Mouse (Mus musculus) heart, adult 2 months (tissue): Measurements from ENCODE around the gene Otud7b. TPM values are rescaled to one million over a fixed set of nuclear protein-coding genes. Genes with fewer than 3 reads are reported as not detected.

ENCODE experiments used
- DNase-seq, 2 experiments: peaks; one replicate each; pipeline ENCODE4 v3.0.0; 2021
- H3K27ac ChIP-seq: fragments of 200-600 bp; 2 replicates; pipeline ENCODE4 v1.8.1; 2022
- H3K27me3 ChIP-seq: fragments of 200-500 bp; 2 replicates; pipeline ENCODE4 v1.6.1; 2012; ENCODE audit warnings: mild to moderate bottlenecking, low read length, inconsistent platforms, mixed read lengths; ENCODE audit not compliant: control insufficient read depth, insufficient read depth
- H3K36me3 ChIP-seq: fragments of 200-500 bp; 2 replicates; pipeline ENCODE4 v1.6.1; 2012; ENCODE audit warnings: low read length, inconsistent platforms; ENCODE audit not compliant: control insufficient read depth, insufficient read depth
- H3K4me1 ChIP-seq: fragments of 200-500 bp; 2 replicates; pipeline ENCODE4 v1.6.1; 2011; ENCODE audit warnings: low read length; ENCODE audit not compliant: control insufficient read depth, insufficient read depth
- H3K4me3 ChIP-seq: fragments of 200-600 bp; 2 replicates; pipeline ENCODE4 v1.8.1; 2022
- H3K79me2 ChIP-seq: fragments of 200-500 bp; replicated peaks from 2 replicates; pipeline ENCODE4 v1.6.1; 2012; ENCODE audit warnings: mild to moderate bottlenecking, inconsistent platforms, low read length, moderate library complexity, mixed read lengths; ENCODE audit not compliant: control insufficient read depth, insufficient read depth
- H3K9ac ChIP-seq: fragments of 200-500 bp; 2 replicates; pipeline ENCODE4 v1.6.1; 2012; ENCODE audit warnings: low read depth, mild to moderate bottlenecking, control low read depth, inconsistent platforms, low read length, mixed read lengths
- CTCF ChIP-seq: fragments of 200-600 bp; IDR thresholded peaks from 2 replicates; pipeline ENCODE4 v1.8.1; 2022; ENCODE audit warnings: antibody characterized with exemption, mild to moderate bottlenecking, moderate library complexity
- EP300 ChIP-seq: fragments of 200-500 bp; IDR thresholded peaks from 2 replicates; pipeline ENCODE4 v1.6.1; 2011; ENCODE audit warnings: low read depth, low read length, control low read depth; ENCODE audit not compliant: insufficient read depth
- POLR2A ChIP-seq: fragments of 200-500 bp; IDR thresholded peaks from 2 replicates; pipeline ENCODE4 v1.6.1; 2011; ENCODE audit warnings: mild to moderate bottlenecking, low read depth, low read length, control low read depth; ENCODE audit not compliant: insufficient read depth
- WGBS: fragments of 180-500 bp; shearing (Covaris S2); methylation state at CpG from one replicate; pipeline ENCODE4 v1.1.7; 2018; 5-methylcytosine and 5-hydroxymethylcytosine counted together
- intact Hi-C: fragments of 180-260 bp; cut with DNase I; formaldehyde crosslinking; loops from one replicate; pipeline ENCODE4 v1.15.1; 2025
- polyA plus RNA-seq: library from polyadenylated mRNA; depleted of rRNA; stranded (reverse); fragments of >200 nt; gene quantifications from 2 replicates; pipeline ENCODE4 v1.2.3, GENCODE M21; 2012
- total RNA-seq, 2 experiments: library from RNA; stranded (reverse); gene quantifications; 2 replicates each; pipeline ENCODE4 v1.2.3; 2021

The Otud7b gene
- total and polyA plus RNA-seq, 3 experiments: 10.9 to 57.4 (median 46.0) TPM

GRCm38 (mm10) chr3:96152611-96153010 lies 48.3 kb downstream of the Otud7b start:
- no peak overlapping the region for H3K9ac ChIP-seq
- H3K79me2 ChIP-seq: no peaks in the 10 kb centered on the region
- intact Hi-C loops: no loop called here
- WGBS: 84% methylated on average over 5 of the region's 5 CpGs
- H3K27me3 ChIP-seq: no peaks in the 10 kb centered on the region
- peaks cover 3% of the 10 kb centered on the region for H3K4me1 ChIP-seq
- H3K4me3 ChIP-seq: no peak overlapping the region
- no peak for DNase-seq
- TF ChIP-seq EP300 (no peak), POLR2A (no peak), CTCF (no peak)
- no peaks in the 10 kb centered on the region for H3K36me3 ChIP-seq
- no peak overlapping the region for H3K27ac ChIP-seq

- intact Hi-C loops: no loop called here
- 83% methylated on average over 8 of the region's 8 CpGs for WGBS
- Histone ChIP-seq H3K79me2 (no peaks in the 10 kb centered on the region), H3K4me1 (peaks cover 8% of the 10 kb centered on the region), H3K9ac (no peak overlapping the region), H3K27ac (no peak overlapping the region), H3K27me3 (no peaks in the 10 kb centered on the region), H3K4me3 (no peak overlapping the region), H3K36me3 (peaks cover 5% of the 10 kb centered on the region)
- TF ChIP-seq POLR2A (no peak), CTCF (no peak), EP300 (no peak)
- DNase-seq: no peak
Observed at GRCm38 (mm10) chr3:96155501-96155900, 51.2 kb downstream of the Otud7b start.

- 36% methylated on average over 4 of the region's 4 CpGs for WGBS
- intact Hi-C loops: no loop called here
- peak overlapping the region; percentile 48; the same call in 1 of the 2 replicates for H3K9ac ChIP-seq
Observed at GRCm38 (mm10) chr3:96159820-96160219, 55.5 kb downstream of the Otud7b start.

GRCm38 (mm10) chr3:96160222-96160802 lies 56.0 kb downstream of the Otud7b start:
- DNase-seq: peak; percentile 63 to 79
- intact Hi-C loops: no loop called here
- TF ChIP-seq CTCF (no peak), EP300 (0 out of 2 replicates have a peak, but pooled peaks have one; percentile 42), POLR2A (peak; percentile 60)
- Histone ChIP-seq H3K4me3 (peak overlapping the region; percentile 48), H3K4me1 (peaks cover 14% of the 10 kb centered on the region), H3K79me2 (no peaks in the 10 kb centered on the region), H3K27me3 (no peaks in the 10 kb centered on the region), H3K27ac (peak overlapping the region; percentile 76), H3K36me3 (peaks cover 5% of the 10 kb centered on the region), H3K9ac (peak overlapping the region; percentile 48)
- WGBS: 20% methylated on average over 4 of the region's 4 CpGs

More at GRCm38 (mm10) chr3:96159820-96160219, 55.5 kb downstream of the Otud7b start:
- Histone ChIP-seq H3K27ac (peak overlapping the region; percentile 76), H3K4me3 (peak overlapping the region; percentile 48; the same call in 1 of the 2 replicates), H3K79me2 (no peaks in the 10 kb centered on the region), H3K27me3 (no peaks in the 10 kb centered on the region), H3K4me1 (peaks cover 14% of the 10 kb centered on the region), H3K36me3 (peaks cover 5% of the 10 kb centered on the region)
- TF ChIP-seq POLR2A: no peak
- no peak for TF ChIP-seq CTCF
- no peak for DNase-seq

- intact Hi-C loops: no loop called here
- Histone ChIP-seq H3K4me3 (peak overlapping the region; percentile 48), H3K4me1 (peaks cover 14% of the 10 kb centered on the region), H3K36me3 (peaks cover 5% of the 10 kb centered on the region), H3K79me2 (no peaks in the 10 kb centered on the region), H3K9ac (peak overlapping the region; percentile 57), H3K27me3 (no peaks in the 10 kb centered on the region), H3K27ac (peak overlapping the region; percentile 76)
- TF ChIP-seq POLR2A: peak; percentile 58
- TF ChIP-seq EP300: no peak
- TF ChIP-seq CTCF: no peak
- 2% methylated on average over 12 of the region's 12 CpGs for WGBS
- DNase-seq: peak; percentile 60 to 67
Observed at GRCm38 (mm10) chr3:96160803-96161516, 56.6 kb downstream of the Otud7b start.
